Mouse (Mus musculus): ENCODE data around the gene Pdlim7.
A peak's percentile ranks its signal among the peaks of the same experiment; 100 is the strongest.

Gene Pdlim7

GRCm38 (mm10) chr13:55513111-55513748 lies at the start of gene Pdlim7:
Gene Pdlim7, minus strand, starts transcription at chr13:55513676.
- DNase-seq (ENCODE audit: low spot score in 2 of 2) = peak; percentile 73 to 76

- DNase-seq (ENCODE audit: low spot score in 2 of 2) = no peak
Observed at GRCm38 (mm10) chr13:55557499-55557898, 44.0 kb upstream of the Pdlim7 start.

- DNase-seq (ENCODE audit: low spot score in 2 of 2) = no peak
Observed at GRCm38 (mm10) chr13:55555921-55556320, 42.4 kb upstream of the Pdlim7 start.

- no peak for DNase-seq (ENCODE audit: low spot score in 2 of 2)
Observed at GRCm38 (mm10) chr13:55549061-55549460, 35.6 kb upstream of the Pdlim7 start.

GRCm38 (mm10) chr13:55548426-55548825 lies 35.0 kb upstream of the Pdlim7 start:
- DNase-seq (ENCODE audit: low spot score in 2 of 2) = no peak

- no peak for DNase-seq (ENCODE audit: low spot score in 2 of 2)
Observed at GRCm38 (mm10) chr13:55547916-55548315, 34.4 kb upstream of the Pdlim7 start.

GRCm38 (mm10) chr13:55544792-55545191 lies 31.3 kb upstream of the Pdlim7 start:
- DNase-seq (ENCODE audit: low spot score in 2 of 2) = no peak

GRCm38 (mm10) chr13:55543447-55543846 lies 30.0 kb upstream of the Pdlim7 start:
- no peak for DNase-seq (ENCODE audit: low spot score in 2 of 2)

DNA sequence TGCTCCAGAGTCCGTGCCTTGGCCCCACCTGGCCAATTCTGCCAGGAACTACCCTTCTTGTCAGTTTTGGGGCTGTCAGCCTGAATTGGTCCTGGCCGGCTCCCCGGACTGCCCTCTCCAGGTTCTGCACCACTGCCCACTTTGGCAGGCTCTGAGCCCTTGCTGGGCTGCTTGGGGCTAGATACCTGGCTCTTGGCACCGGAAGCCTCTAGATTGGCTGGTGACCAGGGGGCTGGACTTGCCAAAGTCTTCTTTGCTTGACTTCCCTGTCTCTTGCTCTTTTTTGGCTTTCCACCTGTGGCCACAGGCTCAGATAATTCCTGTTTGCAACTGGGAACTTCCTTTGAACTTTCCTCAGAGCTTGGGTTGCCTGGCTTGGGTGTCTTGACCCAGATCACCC lies 29.4 kb upstream of the Pdlim7 start:
- DNase-seq (ENCODE audit: low spot score in 2 of 2) = no peak

- no peak for DNase-seq (ENCODE audit: low spot score in 2 of 2)
Observed at GRCm38 (mm10) chr13:55540933-55541332, 27.5 kb upstream of the Pdlim7 start.

GRCm38 (mm10) chr13:55536194-55537175 lies 23.0 kb upstream of the Pdlim7 start, which contains the start of gene Ddx41:
Gene Ddx41, minus strand, starts transcription at chr13:55536658.
- peak; percentile 97 for DNase-seq (ENCODE audit: low spot score in 2 of 2)

- no peak for DNase-seq (ENCODE audit: low spot score in 2 of 2)
Observed at GRCm38 (mm10) chr13:55535796-55536193, 22.3 kb upstream of the Pdlim7 start.

- DNase-seq (ENCODE audit: low spot score in 2 of 2) = no peak
Observed at GRCm38 (mm10) chr13:55535191-55535590, 21.7 kb upstream of the Pdlim7 start.

GRCm38 (mm10) chr13:55529198-55529915 lies 15.9 kb upstream of the Pdlim7 start, which contains the start of gene Dok3:
Gene Dok3, minus strand, starts transcription at chr13:55529296.
- peak; percentile 46 to 65 for DNase-seq (ENCODE audit: low spot score in 2 of 2)

DNA sequence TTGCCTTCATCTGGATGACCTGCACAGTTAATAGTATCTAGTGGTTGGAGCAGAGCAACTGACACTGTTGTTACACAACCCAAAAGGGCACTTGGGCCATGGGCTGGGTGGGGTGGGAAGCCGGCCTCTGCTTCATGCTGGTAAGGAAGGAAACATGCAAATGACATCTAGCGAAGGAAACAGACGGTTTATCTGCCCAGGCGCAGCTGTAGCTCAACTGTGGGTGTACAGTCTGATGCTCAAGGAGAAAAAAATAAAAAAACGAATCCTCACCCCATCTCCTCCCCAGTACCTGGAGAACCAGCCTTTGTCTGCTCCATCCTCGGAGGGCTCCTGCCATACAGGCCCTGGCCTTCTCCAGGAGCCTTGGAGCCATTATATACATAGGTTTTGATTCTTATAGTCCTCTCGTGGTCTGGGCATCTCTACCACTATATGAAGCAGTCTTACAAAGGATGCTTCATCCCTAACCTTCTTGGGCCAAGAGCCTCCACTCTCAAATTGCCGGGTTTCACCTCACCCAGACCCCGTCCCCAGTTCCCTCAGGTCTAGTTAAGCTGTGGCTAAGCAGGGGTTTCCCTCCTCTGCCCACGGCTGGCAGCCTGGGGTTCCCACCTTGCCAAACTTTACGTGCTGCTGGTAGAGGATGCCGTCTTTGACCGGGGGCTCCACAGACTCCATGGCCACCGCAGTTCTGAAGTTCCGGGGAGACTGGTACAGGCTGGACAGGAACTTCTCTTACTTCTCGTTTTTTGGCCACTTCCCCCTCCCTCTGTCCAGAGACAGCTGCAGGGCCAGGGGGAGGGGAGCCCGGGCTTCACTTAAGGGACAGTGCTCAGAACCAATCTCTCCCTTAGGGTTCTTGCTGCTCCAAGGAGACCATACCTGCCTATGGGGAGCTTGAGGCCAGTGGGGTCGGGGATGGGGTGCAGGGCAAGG lies 14.6 kb upstream of the Pdlim7 start:
- peak in 1 of 2 experiments; percentile 49 for DNase-seq (ENCODE audit: low spot score in 2 of 2)

GRCm38 (mm10) chr13:55527212-55527611 lies 13.7 kb upstream of the Pdlim7 start:
- peak in 1 of 2 experiments; percentile 20 for DNase-seq (ENCODE audit: low spot score in 2 of 2)

DNA sequence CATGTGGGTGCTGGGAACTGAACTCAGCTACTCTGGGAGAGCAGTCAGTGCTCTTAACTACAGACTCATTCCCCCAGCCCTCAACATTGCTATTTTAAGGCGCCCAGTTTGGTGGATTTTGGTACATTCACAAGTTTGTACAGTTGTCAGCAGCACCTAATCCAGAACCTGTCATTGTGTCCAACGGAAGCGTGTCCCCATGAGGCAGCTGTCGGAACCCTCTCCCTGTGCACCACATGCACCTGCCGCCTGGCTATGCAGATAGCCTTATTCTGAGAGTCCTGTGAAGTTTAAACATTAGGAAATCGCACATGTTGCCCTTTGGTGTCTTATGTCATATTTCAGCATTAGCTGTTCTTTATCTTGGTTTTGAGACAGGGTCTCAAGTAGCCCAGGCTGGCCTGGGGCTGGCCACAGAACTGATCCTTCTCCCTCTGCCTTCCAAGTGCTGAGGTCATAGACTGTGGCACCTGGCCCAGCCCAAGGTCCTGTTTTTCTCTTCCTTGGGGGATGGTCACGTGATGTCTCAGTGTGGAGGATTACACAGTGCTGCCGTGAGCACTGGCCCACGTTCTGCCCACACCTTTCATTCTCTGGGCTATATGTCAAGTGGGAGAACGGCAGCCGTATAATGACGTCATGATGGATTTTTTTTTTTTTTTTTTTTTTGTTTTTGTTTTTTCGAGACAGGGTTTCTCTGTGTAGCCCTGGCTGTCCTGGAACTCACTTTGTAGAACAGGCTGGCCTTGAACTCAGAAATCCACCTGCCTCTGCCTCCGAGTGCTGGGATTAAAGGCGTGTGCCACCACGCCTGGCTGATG lies 12.5 kb upstream of the Pdlim7 start:
- no peak for DNase-seq (ENCODE audit: low spot score in 2 of 2)

GRCm38 (mm10) chr13:55523951-55524600 lies 10.6 kb upstream of the Pdlim7 start:
- DNase-seq (ENCODE audit: low spot score in 2 of 2) = no peak

DNA sequence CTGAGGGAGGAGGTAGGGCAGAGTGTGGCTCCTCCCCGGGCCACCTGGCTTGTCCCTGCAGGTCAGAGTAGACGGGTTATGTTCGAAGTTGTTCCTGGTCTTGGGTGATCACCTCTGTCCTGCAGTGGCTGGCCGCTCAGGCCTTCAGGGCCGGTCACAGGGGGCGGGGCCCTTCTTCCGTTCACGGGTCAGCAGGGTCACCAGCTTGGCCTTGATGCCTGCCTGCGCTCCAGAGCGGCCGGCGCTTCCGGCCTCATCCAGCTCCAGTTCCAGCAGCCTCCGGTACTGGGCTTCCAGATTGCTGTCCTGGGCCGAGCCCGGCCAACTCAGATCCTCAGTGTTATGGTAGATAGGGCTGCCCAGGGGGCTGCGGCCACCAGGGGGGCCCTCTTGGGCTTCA lies 9.8 kb upstream of the Pdlim7 start:
- no peak for DNase-seq (ENCODE audit: low spot score in 2 of 2)
